Mouse (Mus musculus) leukemia stem cell, adult 10-12 weeks (primary cell): Measurements from ENCODE around the gene Defb19. TPM values are rescaled to one million over a fixed set of nuclear protein-coding genes. Genes with fewer than 3 reads are reported as not detected.

Experiments
- polyA plus RNA-seq: library from polyadenylated mRNA; stranded (reverse); fragments of >175 nt; gene quantifications from 2 replicates; pipeline ENCODE4 v1.2.3, GENCODE M21; 2012; ENCODE audit warnings: low replicate concordance

The Defb19 gene
- polyA plus RNA-seq, result not detected in 2 replicates

DNA sequence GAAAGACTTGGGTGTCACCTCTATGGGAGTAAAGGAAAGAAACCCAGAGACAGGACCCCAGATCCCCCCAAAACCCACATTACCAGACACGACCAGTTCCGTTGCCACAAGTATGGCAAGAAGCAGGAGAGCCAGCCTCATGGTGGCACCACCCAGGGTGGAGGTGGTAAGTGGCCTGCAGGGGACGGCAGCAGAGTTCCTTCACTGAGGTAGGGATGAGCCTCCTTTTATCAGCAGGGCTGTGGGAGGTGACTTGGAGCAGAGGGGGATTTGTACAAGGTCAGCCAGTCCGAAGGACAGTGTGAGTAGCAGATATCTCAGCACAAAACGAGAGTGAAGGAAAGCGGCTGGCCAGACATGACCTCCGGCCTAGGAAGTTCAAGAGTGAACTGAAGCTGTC is at the start of gene Defb19:
Gene Defb19 (minus strand): TSS at position 206 of the 400 bp plus-strand sequence.

DNA sequence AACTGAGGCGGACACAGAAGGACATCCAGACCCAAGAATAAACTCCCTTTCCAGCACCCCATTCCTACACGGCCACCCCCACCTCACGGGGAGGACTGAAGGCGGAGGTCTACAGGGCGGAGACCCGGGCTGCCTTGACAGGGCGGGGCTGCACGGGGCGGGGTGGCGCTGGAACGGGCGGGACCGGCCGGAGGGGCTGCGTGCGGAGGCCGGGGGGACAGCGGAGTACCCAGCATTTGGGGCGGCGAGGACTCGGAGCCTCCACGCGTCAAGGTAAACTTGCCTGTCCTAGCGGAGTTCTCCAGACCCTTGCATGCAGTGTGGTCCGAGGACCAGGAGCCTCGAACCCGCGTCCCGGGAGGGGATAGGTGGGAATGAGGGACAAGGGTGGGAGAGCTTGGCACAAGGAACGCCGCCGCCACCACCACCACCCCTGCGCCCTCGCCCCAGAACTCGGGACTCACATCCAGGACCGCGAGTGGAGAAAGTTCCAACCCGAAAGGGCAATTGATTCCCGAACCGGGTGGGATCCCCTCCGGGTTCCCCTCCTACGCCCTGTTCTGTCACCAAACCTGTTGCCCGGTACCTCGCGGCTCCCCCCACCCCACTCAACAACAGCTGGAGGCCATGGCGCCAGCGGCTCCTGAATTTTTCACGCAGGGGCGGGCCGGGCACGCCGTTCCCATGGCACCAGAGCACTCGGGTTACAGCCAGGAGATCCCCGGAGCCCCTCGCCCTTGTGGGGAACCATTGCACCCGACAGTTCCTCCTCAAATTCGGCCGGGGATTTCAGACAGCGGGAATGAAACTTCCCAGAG is 46.9 kb upstream of the Defb19 start, which contains the start of gene Rem1:
Gene Rem1 (plus strand): TSS at position 178 of the 818 bp plus-strand sequence.

DNA sequence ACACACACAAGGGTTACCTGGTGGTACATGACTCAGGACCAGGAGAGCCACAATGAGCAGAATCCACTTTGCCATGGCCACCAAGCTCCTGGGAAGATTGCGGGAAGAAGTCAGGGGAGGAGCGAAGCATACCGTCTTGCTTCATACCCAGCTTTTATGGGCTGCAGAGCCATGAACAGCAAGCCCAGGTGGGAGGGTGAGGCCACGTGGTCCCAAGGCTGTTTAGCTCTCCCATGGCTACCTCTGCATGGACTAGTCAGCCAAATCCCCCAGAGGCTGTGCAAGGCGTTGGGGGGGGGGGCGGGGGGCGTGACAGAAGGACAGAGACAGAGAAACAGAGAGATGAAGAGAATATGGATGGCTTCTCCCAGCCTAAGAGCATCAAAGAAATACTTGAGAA is 42.8 kb upstream of the Defb19 start, which contains the start of gene Defb25:
Gene Defb25 (minus strand): TSS at position 101 of the 400 bp plus-strand sequence.

DNA sequence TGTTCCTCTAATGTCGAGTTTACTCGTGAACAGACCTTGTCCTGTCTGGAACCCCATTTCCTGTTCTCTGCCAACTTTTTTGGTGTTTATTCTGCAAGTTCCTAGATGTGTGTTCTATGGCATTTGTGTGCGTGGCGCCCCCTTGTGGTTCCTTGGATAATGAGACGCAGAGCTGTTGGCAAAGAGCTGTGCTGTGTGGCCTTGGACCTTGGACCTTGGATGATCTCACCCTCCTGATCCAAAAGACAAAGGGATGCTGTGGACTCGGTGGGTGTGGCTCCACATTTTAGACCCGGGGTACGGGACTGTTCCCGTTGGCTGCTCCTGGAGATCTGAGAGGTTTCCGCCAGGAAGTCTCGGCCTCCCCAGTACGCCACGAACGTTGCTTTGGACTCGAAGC is 23.9 kb upstream of the Defb19 start, which contains the start of gene Defb36:
Gene Defb36 (plus strand): TSS at position 271 of the 400 bp plus-strand sequence.

DNA sequence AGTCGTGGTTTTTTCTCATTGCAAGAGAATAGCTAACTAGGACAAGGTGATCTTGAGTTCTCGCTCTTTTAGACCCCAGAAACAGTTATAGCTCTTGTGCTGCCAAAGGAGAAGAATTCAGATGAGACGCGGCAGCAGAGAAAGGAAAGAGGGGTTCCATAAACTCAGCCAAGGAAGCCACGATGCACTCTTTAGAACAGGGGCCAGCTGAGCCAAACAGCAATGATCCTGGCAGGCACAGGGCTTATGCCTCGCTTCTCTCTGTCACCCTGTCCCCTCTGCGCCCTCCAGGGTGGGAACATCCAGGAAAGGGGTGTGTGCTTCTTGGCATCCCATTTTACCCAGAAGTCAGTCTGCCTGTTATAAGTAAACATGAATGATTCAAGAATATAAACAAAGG is 19.2 kb upstream of the Defb19 start, which contains the start of gene Defb45:
Gene Defb45 (minus strand): TSS at position 101 of the 400 bp plus-strand sequence.

DNA sequence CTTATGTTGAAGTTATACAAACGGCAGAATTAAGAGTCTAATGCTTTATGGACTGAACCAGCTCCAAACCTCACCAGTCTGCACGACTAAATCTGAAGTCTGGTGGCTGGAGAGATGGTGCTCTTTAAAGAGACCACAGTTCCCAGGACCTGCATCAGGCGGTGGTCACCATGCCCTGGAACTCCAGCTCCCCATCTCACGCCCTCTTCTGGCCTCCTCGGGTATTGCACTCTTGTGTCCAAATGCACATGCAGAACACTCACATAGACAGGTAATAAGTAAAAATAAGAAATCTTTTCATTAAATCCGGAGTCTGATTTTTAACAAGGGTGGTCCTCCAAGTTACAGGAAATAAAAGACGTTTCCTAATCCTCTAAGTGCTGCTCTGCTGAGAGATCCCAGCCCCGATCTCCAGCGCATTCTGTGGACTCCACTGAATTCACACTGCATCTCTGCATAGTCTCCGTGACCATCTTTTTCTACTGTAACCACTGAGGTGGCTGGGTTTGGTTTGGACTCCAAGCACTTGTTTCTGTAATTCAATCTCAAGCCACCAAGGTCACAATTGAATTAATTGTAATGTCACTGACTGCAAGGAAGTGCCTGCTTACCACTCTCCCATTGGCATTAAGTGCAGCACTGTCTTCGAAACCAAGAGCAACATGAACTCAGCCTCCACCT is 7.9 kb downstream of the Defb19 start, which contains the start of gene Defb21:
Gene Defb21 (plus strand): TSS at position 631 of the 681 bp plus-strand sequence.

DNA sequence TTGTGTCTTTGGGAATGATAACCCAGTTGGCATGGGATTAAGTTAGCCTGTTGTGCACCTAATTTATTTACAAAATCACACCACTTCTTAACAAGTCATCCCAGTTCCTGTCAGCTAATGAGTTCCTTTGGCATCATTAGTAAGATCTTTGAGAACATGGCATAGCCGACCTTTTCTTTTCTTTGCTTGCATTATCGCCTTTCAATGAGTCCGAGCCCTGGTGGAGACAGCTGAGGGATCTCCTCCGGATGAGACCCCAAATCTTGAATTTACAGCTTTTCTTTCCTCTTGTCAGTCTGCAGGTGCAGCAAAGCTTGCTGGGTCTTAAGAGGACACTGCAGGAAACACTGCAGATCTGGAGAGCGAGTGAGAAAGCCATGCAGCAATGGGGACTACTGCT is 11.1 kb downstream of the Defb19 start, which contains the start of gene Gm17416:
Gene Gm17416 (plus strand): TSS at position 301 of the 400 bp plus-strand sequence.

DNA sequence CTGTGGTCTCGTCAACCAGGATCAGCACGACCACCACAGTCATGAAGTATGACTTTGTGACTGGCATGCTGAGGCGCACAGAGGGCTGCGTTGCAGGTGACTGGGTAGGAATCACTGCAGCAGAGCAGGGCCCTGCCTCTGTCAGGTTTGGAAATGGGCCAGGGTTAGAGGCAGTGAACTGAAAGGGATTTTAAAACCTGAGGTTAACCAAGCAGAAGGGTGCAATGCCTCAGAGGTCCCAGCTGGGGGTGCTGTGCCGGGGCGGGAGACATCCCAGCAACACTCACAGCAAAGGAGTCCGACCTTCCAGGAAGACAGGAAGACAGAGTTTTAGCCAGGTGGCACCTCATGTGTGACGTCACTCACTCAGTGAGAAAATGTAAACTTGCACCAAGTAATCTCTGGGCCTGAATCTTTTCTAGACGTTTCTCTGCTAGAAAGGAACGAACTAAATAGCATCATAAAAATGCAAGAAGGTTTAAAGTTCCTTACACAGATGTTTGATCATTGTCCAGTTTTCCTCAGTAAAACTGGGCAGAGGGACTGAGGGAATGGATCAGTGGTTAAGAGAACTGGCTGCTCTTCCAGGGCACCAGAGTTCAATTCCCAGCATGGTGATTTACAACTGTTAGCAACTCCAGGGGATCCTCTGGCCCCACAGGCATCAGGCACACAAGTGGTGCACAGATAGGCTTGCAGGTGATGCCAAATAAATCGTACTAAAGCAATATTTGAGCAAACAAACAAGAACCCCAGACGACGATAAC is 40.0 kb downstream of the Defb19 start, which contains the start of gene Defb29:
Gene Defb29 (minus strand): TSS at position 155 of the 767 bp plus-strand sequence.

Other genes with a start within 250 kb of the Defb19 start
- 305 and 315 TPM in 2 replicates for gene Rbck1, start 247.7 kb downstream of the Defb19 start, polyA plus RNA-seq
- gene Trib3, start 236.3 kb downstream of the Defb19 start, polyA plus RNA-seq, result 52.4 and 88.1 TPM in 2 replicates
- not detected in 2 replicates for gene Nrsn2, start 203.7 kb downstream of the Defb19 start, polyA plus RNA-seq
- 83.5 and 117 TPM in 2 replicates for gene Sox12, start 182.2 kb downstream of the Defb19 start, polyA plus RNA-seq
- 11.5 and 15.2 TPM in 2 replicates for gene Zcchc3, start 165.3 kb downstream of the Defb19 start, polyA plus RNA-seq
- 0.20 TPM in 1 of 2 replicates, not detected in the other for gene 6820408C15Rik, start 164.7 kb downstream of the Defb19 start, polyA plus RNA-seq
- gene Defb23, start 115.7 kb downstream of the Defb19 start, polyA plus RNA-seq, result not detected in 2 replicates
- not detected in 2 replicates for gene Defb20, start 103.2 kb downstream of the Defb19 start, polyA plus RNA-seq
- gene Defb22, start 90.2 kb downstream of the Defb19 start, polyA plus RNA-seq, result not detected in 2 replicates
- not detected in 2 replicates for gene Defb26, start 68.6 kb downstream of the Defb19 start, polyA plus RNA-seq
- not detected in 2 replicates for gene Defb28, start 62.1 kb downstream of the Defb19 start, polyA plus RNA-seq
- not detected in 2 replicates for gene Defb29, start 40.2 kb downstream of the Defb19 start, polyA plus RNA-seq
- gene Gm17416, start 11.0 kb downstream of the Defb19 start, polyA plus RNA-seq, result not detected in 2 replicates
- gene Defb21, start 7.6 kb downstream of the Defb19 start, polyA plus RNA-seq, result not detected in 2 replicates
- gene Defb45, start 19.1 kb upstream of the Defb19 start, polyA plus RNA-seq, result not detected in 2 replicates
- not detected in 2 replicates for gene Defb36, start 24.0 kb upstream of the Defb19 start, polyA plus RNA-seq
- gene Defb25, start 42.7 kb upstream of the Defb19 start, polyA plus RNA-seq, result not detected in 2 replicates
- 0.80 and 2.1 TPM in 2 replicates for gene Rem1, start 46.6 kb upstream of the Defb19 start, polyA plus RNA-seq
- 109 and 191 TPM in 2 replicates for gene H13, start 89.1 kb upstream of the Defb19 start, polyA plus RNA-seq
- gene Mcts2, start 106.7 kb upstream of the Defb19 start, polyA plus RNA-seq, result 2.2 TPM in 1 of 2 replicates, not detected in the other
- 2.9 and 6.2 TPM in 2 replicates for gene Id1, start 155.9 kb upstream of the Defb19 start, polyA plus RNA-seq
- 0.35 TPM in 1 of 2 replicates, not detected in the other for gene Cox4i2, start 173.9 kb upstream of the Defb19 start, polyA plus RNA-seq